Mouse (Mus musculus) cerebellum, postnatal 25 days (tissue): ENCODE measurements around the gene Pom121l12.

Source experiments
- DNase-seq, 2 experiments: peaks; one replicate each; pipeline ENCODE4 v3.0.0; 2021; ENCODE audit warnings: mixed read lengths in 2 of 2

The Pom121l12 gene

DNA sequence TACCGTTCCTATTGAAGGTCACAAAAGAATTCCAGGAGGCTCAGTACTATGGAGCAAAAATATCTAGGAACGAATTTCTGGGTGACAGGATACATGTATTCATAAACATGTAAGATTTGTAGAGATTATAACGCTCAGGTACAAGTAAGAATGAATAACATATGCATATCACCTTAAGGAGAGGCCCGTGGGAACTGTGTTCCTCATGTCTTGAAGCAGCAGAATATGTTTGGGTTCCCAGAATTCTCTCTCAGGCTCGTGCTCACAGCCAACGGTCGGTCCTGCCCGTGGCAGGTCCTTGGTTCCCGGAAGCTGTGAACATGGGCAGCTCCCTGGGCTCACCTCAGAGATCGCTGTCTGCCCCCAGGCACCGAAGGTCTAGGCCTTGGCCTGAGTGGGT is at the start of gene Pom121l12:
Pom121l12 (plus strand) TSS at position 301 of the 400 bp plus-strand sequence.
- DNase-seq: no peak

DNA sequence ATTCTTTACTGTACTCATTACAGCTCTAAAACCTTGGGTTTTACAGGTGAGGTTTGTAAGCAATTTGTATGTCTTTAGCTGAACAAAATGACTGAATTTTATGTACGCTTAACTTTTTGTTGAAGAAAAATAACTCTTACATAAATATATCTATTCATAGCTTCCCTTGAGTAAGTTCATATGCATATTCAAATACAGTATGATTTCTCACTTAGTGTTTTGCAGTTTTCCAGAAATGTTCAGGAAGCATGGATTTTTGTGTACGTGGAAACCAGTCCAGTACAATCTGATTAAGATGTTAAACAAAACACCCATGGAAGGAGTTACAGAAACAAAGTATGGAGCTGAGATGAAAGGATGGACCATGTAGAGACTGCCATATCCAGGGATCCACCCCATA is 12.8 kb downstream of the Pom121l12 start:
- DNase-seq: no peak
